Mouse (Mus musculus) CH12.LX (cell line): Measurements from ENCODE around the gene Maml1. TPM values are rescaled to one million over a fixed set of nuclear protein-coding genes. Genes with fewer than 3 reads are reported as not detected.

ENCODE experiments used
- DNase-seq: peaks from one replicate; pipeline ENCODE4 v3.0.0-alpha.2; 2013; ENCODE audit errors: extremely low read depth
- H3K27ac ChIP-seq: 2 replicates; pipeline ENCODE4 v1.5.1; 2012; ENCODE audit warnings: low read depth, mild to moderate bottlenecking, control low read depth, moderate library complexity; ENCODE audit not compliant: insufficient read depth
- H3K27me3 ChIP-seq: replicated peaks from 2 replicates; pipeline ENCODE3; 2012; ENCODE audit warnings: inconsistent platforms
- H3K36me3 ChIP-seq, 2 experiments: replicated peaks in 1 of 2; 2 replicates each; pipeline versions ENCODE3 to v1.6.1; 2012; ENCODE audit warnings: inconsistent platforms in 1 of 2, low read length in 1 of 2, mild to moderate bottlenecking in 1 of 2, mixed read lengths in 1 of 2, moderate library complexity in 1 of 2; ENCODE audit not compliant: control insufficient read depth in 1 of 2, insufficient read depth in 1 of 2
- H3K4me1 ChIP-seq, 2 experiments: 2 replicates each; pipeline ENCODE4 v1.6.1; 2012; ENCODE audit warnings: inconsistent platforms in 1 of 2, moderate library complexity in 1 of 2; ENCODE audit not compliant: insufficient read depth in 2 of 2, control insufficient read depth in 1 of 2
- H3K4me2 ChIP-seq: 2 replicates; pipeline ENCODE4 v1.6.1; 2012; ENCODE audit warnings: low read depth, mild to moderate bottlenecking, control low read depth; ENCODE audit not compliant: poor library complexity, insufficient read depth, severe bottlenecking
- H3K4me3 ChIP-seq, 3 experiments: fragments of 150-350 bp in 1 of 3; sonication (generic) in 1 of 3; replicated peaks in 1 of 3; 2 replicates each; pipeline versions ENCODE3 to v1.5.1; 2011 to 2012; ENCODE audit warnings: low read depth in 2 of 3, low read length in 2 of 3, mild to moderate bottlenecking in 2 of 3, moderate library complexity in 2 of 3, control low read depth in 1 of 3, improper control_type of control experiment in 1 of 3, inconsistent platforms in 1 of 3, mixed read lengths in 1 of 3; ENCODE audit not compliant: poor library complexity in 1 of 3
- H3K79me2 ChIP-seq: replicated peaks from 2 replicates; pipeline ENCODE4 v1.6.1; 2012; ENCODE audit warnings: mild to moderate bottlenecking, moderate library complexity; ENCODE audit not compliant: control insufficient read depth, poor library complexity, insufficient read depth, severe bottlenecking; ENCODE audit errors: extremely low read depth
- H3K9ac ChIP-seq: 2 replicates; pipeline ENCODE4 v1.6.1; 2012; ENCODE audit warnings: low read depth, mild to moderate bottlenecking, control low read depth, moderate library complexity; ENCODE audit not compliant: insufficient read depth
- H3K9me3 ChIP-seq: replicated peaks from 2 replicates; pipeline ENCODE3; 2012; ENCODE audit warnings: low read length, inconsistent platforms, mixed read lengths
- BHLHE40 ChIP-seq: IDR thresholded peaks from 2 replicates; pipeline ENCODE4 v1.6.1; 2011; ENCODE audit warnings: mild to moderate bottlenecking, low read depth, low read length, improper control_type of control experiment
- CHD2 ChIP-seq: IDR thresholded peaks from 2 replicates; pipeline ENCODE4 v1.6.1; 2011; ENCODE audit warnings: low read length, improper control_type of control experiment
- E2F4 ChIP-seq: IDR thresholded peaks from 2 replicates; pipeline ENCODE4 v1.6.1; 2011; ENCODE audit warnings: low read depth, low read length, improper control_type of control experiment; ENCODE audit not compliant: insufficient replicate concordance
- ELF1 ChIP-seq: IDR thresholded peaks from 2 replicates; pipeline ENCODE4 v1.6.1; 2014; ENCODE audit warnings: low read depth, mild to moderate bottlenecking, inconsistent platforms, low read length, improper control_type of control experiment
- EP300 ChIP-seq: IDR thresholded peaks from 2 replicates; pipeline ENCODE4 v1.6.1; 2011; ENCODE audit warnings: low read length, improper control_type of control experiment
- ETS1 ChIP-seq: conservative IDR thresholded peaks from 2 replicates; pipeline ENCODE4 v1.6.1; 2012; ENCODE audit warnings: low read depth, mild to moderate bottlenecking, inconsistent platforms, low read length, improper control_type of control experiment, moderate library complexity
- HCFC1 ChIP-seq: IDR thresholded peaks from 2 replicates; pipeline ENCODE4 v1.6.1; 2012; ENCODE audit warnings: low read depth, mild to moderate bottlenecking, inconsistent platforms, low read length, improper control_type of control experiment
- IRF4 ChIP-seq: IDR thresholded peaks from 2 replicates; pipeline ENCODE4 v1.6.1; 2014; ENCODE audit warnings: low read depth, mild to moderate bottlenecking, inconsistent platforms, low read length, improper control_type of control experiment
- JUN ChIP-seq: IDR thresholded peaks from 2 replicates; pipeline ENCODE4 v1.6.1; 2011; ENCODE audit warnings: low read depth, mild to moderate bottlenecking, low read length, improper control_type of control experiment, moderate library complexity; ENCODE audit not compliant: insufficient read depth
- JUND ChIP-seq: conservative IDR thresholded peaks from 2 replicates; pipeline ENCODE4 v1.6.1; 2011; ENCODE audit warnings: low read depth, low read length, improper control_type of control experiment
- KAT2A ChIP-seq: IDR thresholded peaks from 2 replicates; pipeline ENCODE4 v1.6.1; 2012; ENCODE audit warnings: low read length, improper control_type of control experiment, inconsistent platforms; ENCODE audit not compliant: insufficient replicate concordance
- MAFK ChIP-seq: IDR thresholded peaks from 2 replicates; pipeline ENCODE4 v1.6.1; 2011; ENCODE audit warnings: low read length, improper control_type of control experiment; ENCODE audit not compliant: insufficient replicate concordance
- MAX ChIP-seq: IDR thresholded peaks from 2 replicates; pipeline ENCODE4 v1.6.1; 2011; ENCODE audit warnings: low read length, improper control_type of control experiment
- MAZ ChIP-seq: IDR thresholded peaks from 2 replicates; pipeline ENCODE4 v1.6.1; 2012; ENCODE audit warnings: low read depth, mild to moderate bottlenecking, inconsistent platforms, low read length, improper control_type of control experiment, moderate library complexity
- MEF2A ChIP-seq: IDR thresholded peaks from 2 replicates; pipeline ENCODE4 v1.6.1; 2014; ENCODE audit warnings: low read depth, mild to moderate bottlenecking, inconsistent platforms, low read length, improper control_type of control experiment, borderline replicate concordance
- NELFE ChIP-seq: IDR thresholded peaks from 2 replicates; pipeline ENCODE4 v1.6.1; 2011; ENCODE audit warnings: low read depth, low read length, improper control_type of control experiment
- NRF1 ChIP-seq: IDR thresholded peaks from 2 replicates; pipeline ENCODE4 v1.6.1; 2014; ENCODE audit warnings: low read depth, mild to moderate bottlenecking, inconsistent platforms, low read length, improper control_type of control experiment, moderate library complexity
- PAX5 ChIP-seq: IDR thresholded peaks from 2 replicates; pipeline ENCODE4 v1.6.1; 2012; ENCODE audit warnings: low read length, inconsistent platforms, mixed read lengths
- POLR2A ChIP-seq: IDR thresholded peaks from 2 replicates; pipeline ENCODE4 v1.6.1; 2011; ENCODE audit warnings: low read depth, mild to moderate bottlenecking, improper control_type of control experiment, low read length
- RAD21 ChIP-seq: IDR thresholded peaks from 2 replicates; pipeline ENCODE4 v1.6.1; 2011; ENCODE audit warnings: low read depth, mild to moderate bottlenecking, low read length, improper control_type of control experiment, moderate library complexity
- RCOR1 ChIP-seq: conservative IDR thresholded peaks from 2 replicates; pipeline ENCODE4 v1.6.1; 2012; ENCODE audit warnings: low read depth, mild to moderate bottlenecking, inconsistent platforms, low read length, improper control_type of control experiment
- TBP ChIP-seq: conservative IDR thresholded peaks from 2 replicates; pipeline ENCODE4 v1.6.1; 2011; ENCODE audit warnings: low read depth, low read length, improper control_type of control experiment
- TCF12 ChIP-seq: IDR thresholded peaks from 2 replicates; pipeline ENCODE4 v1.6.1; 2014; ENCODE audit warnings: low read depth, mild to moderate bottlenecking, inconsistent platforms, low read length, improper control_type of control experiment
- UBTF ChIP-seq: IDR thresholded peaks from 2 replicates; pipeline ENCODE4 v1.6.1; 2012; ENCODE audit warnings: low read depth, mild to moderate bottlenecking, inconsistent platforms, low read length, improper control_type of control experiment, moderate library complexity
- ZC3H11A ChIP-seq: IDR thresholded peaks from 2 replicates; pipeline ENCODE4 v1.6.1; 2012; ENCODE audit warnings: low read depth, mild to moderate bottlenecking, inconsistent platforms, low read length, improper control_type of control experiment
- ZKSCAN1 ChIP-seq: IDR thresholded peaks from 2 replicates; pipeline ENCODE4 v1.6.1; 2012; ENCODE audit warnings: low read depth, inconsistent platforms, low read length, improper control_type of control experiment, borderline replicate concordance
- ZMIZ1 ChIP-seq: IDR thresholded peaks from 2 replicates; pipeline ENCODE4 v1.6.1; 2012; ENCODE audit warnings: low read depth, mild to moderate bottlenecking, inconsistent platforms, low read length, improper control_type of control experiment
- ZNF384 ChIP-seq: IDR thresholded peaks from 2 replicates; pipeline ENCODE4 v1.6.1; 2012; ENCODE audit warnings: low read depth, low read length, improper control_type of control experiment, inconsistent platforms
- dilution Hi-C: fragments of 300-500 bp; cut with MboI; formaldehyde crosslinking; loops from 2 replicates; pipeline ENCODE4 v1.14.3; 2020; ENCODE audit warnings: low sequenced_read_pairs; ENCODE audit not compliant: extremely low pct_unique_long_range_greater_than_20kb, extremely low pct_ligation_motif_present
- in situ Hi-C: fragments of 300-500 bp; cut with MboI; formaldehyde crosslinking; loops from 3 replicates; pipeline ENCODE4 v1.14.3; 2019; ENCODE audit warnings: low sequenced_read_pairs, low pct_ligation_motif_present, low pct_unique_long_range_greater_than_20kb, mixed read lengths
- polyA plus RNA-seq: library from polyadenylated mRNA; unstranded; fragments of >175 nt; gene quantifications from 2 replicates; pipeline ENCODE4 v1.2.1, GENCODE M21; 2012; ENCODE audit warnings: low read depth; ENCODE audit not compliant: insufficient read length
- total RNA-seq, 2 experiments: library from RNA; depleted of rRNA; stranded (reverse); fragments of 300-350 nt in 1 of 2; fragments of >200 nt in 1 of 2; gene quantifications; 2 replicates each; pipeline ENCODE4 v1.2.3; 2012 to 2014

Gene Maml1
- total and polyA plus RNA-seq, 3 experiments, result 2.2 to 9.7 (median 5.4) TPM

DNA sequence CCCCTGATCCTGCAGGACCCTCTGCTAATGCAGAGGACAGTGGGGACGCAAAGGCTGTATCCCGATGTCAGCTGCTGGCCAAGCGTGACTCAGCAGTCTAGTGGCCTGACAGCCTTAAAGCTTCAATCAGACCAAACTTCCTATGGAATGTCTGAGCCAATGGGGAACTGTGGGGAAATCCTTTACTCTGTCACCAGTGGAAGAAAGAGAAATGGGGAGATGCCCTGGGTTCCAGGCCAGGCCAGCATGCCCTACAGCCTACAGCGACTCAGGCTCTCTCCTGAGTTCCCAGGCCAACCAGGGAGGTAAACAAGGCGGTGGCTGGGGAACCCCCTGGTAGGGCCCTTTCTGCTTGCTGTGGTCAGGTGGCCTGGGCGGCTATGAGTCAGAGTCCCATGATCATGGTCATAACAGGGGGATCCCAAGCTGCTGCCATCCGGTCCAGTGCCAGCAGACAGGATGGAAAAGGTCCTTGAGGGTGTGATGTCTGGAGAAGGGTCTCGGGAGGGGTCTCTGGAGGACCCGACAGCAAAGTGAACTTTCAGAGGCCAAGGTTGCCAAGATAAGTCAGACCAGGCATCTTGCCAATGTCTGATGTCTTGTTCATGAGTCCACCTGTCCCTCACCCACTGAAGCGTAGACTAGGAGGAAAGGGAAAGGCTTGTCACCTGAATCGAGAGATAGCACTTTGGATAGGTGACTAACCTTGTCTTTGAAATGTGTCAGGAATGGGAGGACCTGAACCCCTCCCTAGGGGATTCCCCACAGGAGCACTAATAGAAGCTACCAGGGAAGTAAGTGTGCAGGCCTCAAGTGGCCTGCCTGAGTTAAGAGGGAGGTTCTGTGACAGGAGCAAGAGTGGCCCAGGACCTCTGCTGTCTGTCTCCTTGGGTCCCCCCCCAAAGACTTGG is 79.0 kb downstream of the Maml1 start (continued):
- TF ChIP-seq CHD2, result peak; percentile 87
- no peak for TF ChIP-seq PAX5
- no peak; the same call in 1 of the 2 replicates for TF ChIP-seq RAD21
- TF ChIP-seq POLR2A, result peak; percentile 42
- TF ChIP-seq ZC3H11A, result no peak
- TF ChIP-seq JUND, result peak; percentile 71; the same call in 1 of the 2 replicates
- TF ChIP-seq NRF1, result 0 out of 2 replicates have a peak, but pooled peaks have one; percentile 29
- TF ChIP-seq JUN, result peak; percentile 89
- no peak for TF ChIP-seq ZNF384
- peak; percentile 92 for TF ChIP-seq MAFK
- TF ChIP-seq UBTF, result 0 out of 2 replicates have a peak, but pooled peaks have one; percentile 19
- TF ChIP-seq KAT2A, result no peak
- TF ChIP-seq ZKSCAN1, result no peak
- TF ChIP-seq RCOR1, result peak; percentile 97
- peak; percentile 27; the same call in 1 of the 2 replicates for TF ChIP-seq NELFE
- TF ChIP-seq ETS1, result peak; percentile 98
- TF ChIP-seq E2F4, result no peak

DNA sequence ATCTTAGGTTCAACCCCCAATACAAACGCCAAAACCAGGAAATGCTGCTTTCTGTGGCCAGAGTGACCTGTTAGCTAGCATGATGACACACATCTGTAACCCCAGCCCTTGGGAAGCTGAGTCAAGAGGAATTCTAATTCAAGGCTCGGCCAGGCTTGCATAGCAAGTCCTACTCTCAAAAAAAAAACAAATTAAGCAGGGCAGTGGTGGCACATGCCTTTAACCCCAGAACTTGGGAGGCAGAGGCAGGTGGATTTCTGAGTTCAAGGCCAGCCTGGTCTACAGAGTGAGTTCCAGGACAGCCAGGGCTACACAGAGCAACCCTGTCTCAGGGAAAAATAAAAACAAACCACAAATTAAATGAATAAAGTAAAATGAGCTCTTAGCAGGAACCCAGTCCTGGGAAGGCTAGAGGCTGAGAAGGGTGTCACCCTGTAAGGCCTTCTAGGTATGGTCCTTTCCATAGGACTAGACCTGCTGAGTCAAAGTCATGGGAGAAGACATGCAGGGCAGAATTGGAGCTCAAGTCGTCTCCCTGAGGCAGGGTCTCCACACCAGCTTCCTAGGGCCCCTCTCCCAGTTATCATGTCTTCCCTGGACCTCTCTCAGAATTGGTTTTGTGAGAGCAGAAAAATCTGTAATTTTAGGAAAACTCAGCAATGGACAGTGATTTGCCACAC is 79.9 kb downstream of the Maml1 start:
- TF ChIP-seq KAT2A, result 0 out of 2 replicates have a peak, but pooled peaks have one; percentile 18
- peak; percentile 48; the same call in 1 of the 2 replicates for TF ChIP-seq MEF2A
- TF ChIP-seq MAFK, result 0 out of 2 replicates have a peak, but pooled peaks have one; percentile 25
- TF ChIP-seq ETS1, result peak; percentile 77
- 0 out of 2 replicates have a peak, but pooled peaks have one; percentile 14 for TF ChIP-seq TBP
- TF ChIP-seq ZNF384, result peak; percentile 55
- TF ChIP-seq ELF1, result peak; percentile 90
- no peak for TF ChIP-seq ZKSCAN1
- TF ChIP-seq TCF12, result 0 out of 2 replicates have a peak, but pooled peaks have one; percentile 53
- peak; percentile 63; the same call in 1 of the 2 replicates for TF ChIP-seq BHLHE40
- TF ChIP-seq JUN, result peak; percentile 26; the same call in 1 of the 2 replicates
- peak; percentile 79 for TF ChIP-seq IRF4
- TF ChIP-seq HCFC1, result no peak
- TF ChIP-seq EP300, result peak; percentile 58; the same call in 1 of the 2 replicates
- TF ChIP-seq RCOR1, result no peak
- 0 out of 2 replicates have a peak, but pooled peaks have one; percentile 26 for TF ChIP-seq MAX
- no peak for TF ChIP-seq ZC3H11A
- TF ChIP-seq MAZ, result 0 out of 2 replicates have a peak, but pooled peaks have one; percentile 24
- TF ChIP-seq ZMIZ1, result no peak
- dilution Hi-C loops, result no loop called here
- peak overlapping the region in 1 of 3 experiments; percentile 7 for H3K4me3 ChIP-seq

More for the DNA sequence above, 79.9 kb downstream of the Maml1 start:
- DNase-seq, result peak; percentile 70
- peak overlapping the region; percentile 98 for H3K9ac ChIP-seq
- no peaks in the 10 kb centered on the region for H3K27me3 ChIP-seq
- peak overlapping the region; percentile 79; the same call in 1 of the 2 replicates for H3K4me2 ChIP-seq
- H3K79me2 ChIP-seq, result peaks cover 31% of the 10 kb centered on the region
- in situ Hi-C loops, result loop anchor here (5.0 kb wide), 1 partner anchor 35 kb away; no protein-coding TSS in a partner anchor
- no peaks in the 10 kb centered on the region for H3K9me3 ChIP-seq
- peak overlapping the region; percentile 94 for H3K27ac ChIP-seq
- H3K36me3 ChIP-seq, result peaks cover 16 to 22% of the 10 kb centered on the region in 2 experiments
- peaks cover 35 to 73% of the 10 kb centered on the region in 2 experiments for H3K4me1 ChIP-seq
